Mouse (Mus musculus): ENCODE measurements around the gene Tk2. TPM values are rescaled to one million over a fixed set of nuclear protein-coding genes. Genes with fewer than 3 reads are reported as not detected.
"Not testable (repeated sequence)": the region's sequence is repeated elsewhere in the genome, so short reads cannot be mapped to it uniquely, and the experiment has no call there.

Gene Tk2
- 43.2 and 43.3 TPM in 2 replicates for polyA plus RNA-seq (2015; fragmentation: Nextera tagmentation; extraction: Ambion mirVana)

- H3K9ac ChIP-seq: peak within 1 kb of the TSS; percentile 84
- WGBS: under 1% methylated on average over 28 of the region's 28 CpGs
- ATAC-seq (ENCODE audit: low read depth): peak; percentile 92
- H3K9me3 ChIP-seq: no peaks in the 10 kb centered on the region
- H3K4me1 ChIP-seq (replicated peaks): peaks cover 32% of the 10 kb centered on the region
- H3K4me2 ChIP-seq: peak within 1 kb of the TSS; percentile 92
- peak within 1 kb of the TSS; percentile 78 for H3K4me3 ChIP-seq
- peaks cover 22% of the 10 kb centered on the region for H3K36me3 ChIP-seq
- no peaks in the 10 kb centered on the region for H3K27me3 ChIP-seq
- peak within 1 kb of the TSS; percentile 43 for H3K27ac ChIP-seq (replicated peaks)
Measured at GRCm38 (mm10) chr8:104248276-104248675, at the start of gene Tk2. TSS of gene Tk2 (minus strand) at chr8:104248558.

GRCm38 (mm10) chr8:104294396-104294795, 46.0 kb upstream of the Tk2 start:
- ATAC-seq (ENCODE audit: low read depth): no peak
- no peak overlapping the region for H3K4me3 ChIP-seq
- WGBS: 81% methylated on average over 1 of the region's 1 CpGs
- no peaks in the 10 kb centered on the region for H3K36me3 ChIP-seq
- no peak overlapping the region for H3K4me2 ChIP-seq
- H3K9ac ChIP-seq: no peak overlapping the region
- H3K27me3 ChIP-seq: no peaks in the 10 kb centered on the region
- no peak overlapping the region for H3K27ac ChIP-seq (replicated peaks)
- H3K4me1 ChIP-seq (replicated peaks): no peaks in the 10 kb centered on the region
- no peaks in the 10 kb centered on the region for H3K9me3 ChIP-seq

DNA sequence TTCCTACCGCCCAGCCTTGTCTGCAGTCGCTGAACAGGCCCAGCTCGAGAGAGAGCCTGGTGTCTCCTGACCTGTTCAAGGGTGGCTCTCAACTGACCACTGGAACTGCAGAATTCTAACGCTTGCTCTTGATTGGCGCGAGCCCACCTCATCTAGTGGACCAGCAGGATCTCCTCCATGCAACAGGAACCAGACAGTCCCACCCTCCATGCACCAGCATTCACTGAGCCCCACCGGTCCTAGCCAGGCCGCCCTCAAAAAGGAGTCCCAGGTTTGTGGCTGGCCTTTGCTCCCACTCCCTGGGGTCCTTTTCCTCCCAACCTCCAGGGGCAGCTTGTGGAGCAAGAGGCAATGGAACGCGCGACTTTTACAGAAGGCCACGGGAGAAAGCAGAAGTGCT, 44.7 kb upstream of the Tk2 start, which contains the start of gene Cmtm2a:
TSS of gene Cmtm2a (minus strand) at position 101 of the 400 bp plus-strand sequence.
- not testable (repeated sequence) for H3K9ac ChIP-seq; H3K9me3 ChIP-seq; H3K4me3 ChIP-seq; H3K27ac ChIP-seq (replicated peaks); H3K4me2 ChIP-seq; H3K27me3 ChIP-seq; H3K4me1 ChIP-seq (replicated peaks); ATAC-seq (ENCODE audit: low read depth); H3K36me3 ChIP-seq
- 90% methylated on average over 12 of the region's 12 CpGs for WGBS

GRCm38 (mm10) chr8:104268937-104269440, 20.6 kb upstream of the Tk2 start:
- WGBS: 82% methylated on average over 6 of the region's 6 CpGs
- no peak for ATAC-seq (ENCODE audit: low read depth)
- Histone ChIP-seq H3K9me3 (no peaks in the 10 kb centered on the region), H3K9ac (no peak overlapping the region), H3K4me1 (replicated peaks) (no peaks in the 10 kb centered on the region), H3K27ac (replicated peaks) (no peak overlapping the region), H3K36me3 (peaks cover 9% of the 10 kb centered on the region; the same call in 1 of the 2 replicates), H3K4me3 (no peak overlapping the region), H3K27me3 (no peaks in the 10 kb centered on the region), H3K4me2 (no peak overlapping the region)

DNA sequence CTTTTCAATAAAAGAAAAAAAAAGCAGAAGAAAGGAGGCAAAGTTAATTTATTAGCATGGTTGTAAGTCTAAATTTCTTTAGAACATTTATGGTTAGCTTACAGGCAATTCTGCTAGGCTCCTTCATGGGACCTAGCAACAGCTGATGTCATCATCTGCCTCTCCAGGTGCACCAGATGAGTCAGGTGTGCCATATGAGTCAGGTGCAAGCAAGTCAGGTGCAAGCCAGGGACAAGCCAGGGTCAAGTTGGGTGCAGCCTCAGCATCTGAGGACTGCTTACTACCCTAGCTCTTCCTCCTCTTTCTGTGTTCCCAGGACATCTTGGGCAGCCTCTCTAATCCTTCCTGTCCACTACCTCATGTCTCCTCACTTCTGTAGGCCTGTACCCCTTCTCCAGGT, 20.0 kb upstream of the Tk2 start:
- Histone ChIP-seq H3K9ac (no peak overlapping the region), H3K4me1 (replicated peaks) (no peaks in the 10 kb centered on the region), H3K27ac (replicated peaks) (no peak overlapping the region), H3K36me3 (peaks cover 15% of the 10 kb centered on the region), H3K4me2 (no peak overlapping the region), H3K9me3 (no peaks in the 10 kb centered on the region), H3K4me3 (no peak overlapping the region), H3K27me3 (no peaks in the 10 kb centered on the region)
- no peak for ATAC-seq (ENCODE audit: low read depth)

- not testable (repeated sequence) for H3K9ac ChIP-seq; H3K9me3 ChIP-seq; H3K4me1 ChIP-seq (replicated peaks); ATAC-seq (ENCODE audit: low read depth); H3K27me3 ChIP-seq; H3K27ac ChIP-seq (replicated peaks); H3K4me3 ChIP-seq; H3K4me2 ChIP-seq
- peaks cover 23% of the 10 kb centered on the region for H3K36me3 ChIP-seq
- WGBS: 93% methylated on average over 22 of the region's 22 CpGs
Measured at GRCm38 (mm10) chr8:104264271-104264935, 16.0 kb upstream of the Tk2 start.

DNA sequence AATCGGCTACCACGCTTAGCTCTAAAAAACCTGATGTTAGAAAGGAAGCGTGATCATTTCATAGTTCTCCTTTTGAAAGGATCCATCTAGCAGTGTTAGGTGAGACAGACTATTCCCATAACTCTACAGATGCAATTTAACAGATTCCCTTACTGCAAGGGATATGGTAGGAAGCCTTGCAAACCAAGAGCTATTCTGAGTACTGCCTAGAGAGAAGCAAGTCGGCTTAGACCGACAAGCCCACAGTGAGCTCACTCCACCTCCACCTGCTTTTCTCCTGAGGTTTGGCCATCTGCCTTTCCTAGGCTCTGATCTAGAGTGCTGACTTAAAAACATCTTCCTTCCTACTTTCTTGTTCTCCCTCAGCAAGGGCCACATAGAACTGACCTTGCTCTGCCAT, 13.4 kb upstream of the Tk2 start:
- not testable (repeated sequence) for H3K9ac ChIP-seq; ATAC-seq (ENCODE audit: low read depth); H3K27ac ChIP-seq (replicated peaks); H3K4me2 ChIP-seq; H3K4me3 ChIP-seq; H3K27me3 ChIP-seq; H3K4me1 ChIP-seq (replicated peaks)
- 95% methylated on average over 5 of the region's 5 CpGs for WGBS
- Histone ChIP-seq H3K36me3 (peaks cover 46% of the 10 kb centered on the region), H3K9me3 (peaks cover 12% of the 10 kb centered on the region)

- Histone ChIP-seq H3K4me1 (replicated peaks) (peaks cover 15% of the 10 kb centered on the region), H3K27ac (replicated peaks) (no peak overlapping the region), H3K9ac (no peak overlapping the region), H3K36me3 (peaks cover 10% of the 10 kb centered on the region), H3K4me3 (no peak overlapping the region), H3K27me3 (no peaks in the 10 kb centered on the region), H3K4me2 (no peak overlapping the region), H3K9me3 (0 out of 2 replicates have a peak, but pooled peaks cover 4% of the 10 kb centered on the region)
- no peak for ATAC-seq (ENCODE audit: low read depth)
- WGBS: 91% methylated on average over 3 of the region's 3 CpGs
Measured at GRCm38 (mm10) chr8:104253016-104253415, 4.7 kb upstream of the Tk2 start.

DNA sequence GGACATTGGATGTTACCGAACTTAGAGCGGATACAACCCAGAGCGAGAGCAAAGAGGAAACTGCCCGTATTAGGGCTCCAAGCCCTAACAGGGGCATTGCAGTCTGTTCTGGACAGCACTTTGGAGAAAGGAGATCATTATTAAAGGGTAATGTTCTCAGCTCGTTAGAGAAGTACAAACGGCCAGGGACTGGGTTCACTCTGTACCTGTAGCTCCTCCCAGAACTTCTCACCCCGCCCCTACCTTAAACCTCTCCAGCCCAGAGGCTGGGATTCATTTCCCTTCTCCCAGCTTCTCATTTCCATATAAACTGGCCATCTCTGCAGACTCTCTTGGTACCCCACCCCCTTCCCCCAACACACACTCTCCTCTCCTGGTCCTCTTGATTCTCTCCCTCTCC, 3.1 kb upstream of the Tk2 start:
- Histone ChIP-seq H3K36me3 (no peaks in the 10 kb centered on the region), H3K4me1 (replicated peaks) (peaks cover 30% of the 10 kb centered on the region), H3K9me3 (no peaks in the 10 kb centered on the region), H3K4me3 (peak overlapping the region; percentile 67), H3K4me2 (peak overlapping the region; percentile 78), H3K9ac (peak overlapping the region; percentile 75), H3K27me3 (no peaks in the 10 kb centered on the region), H3K27ac (replicated peaks) (no peak overlapping the region)
- under 1% methylated on average over 7 of the region's 7 CpGs for WGBS
- ATAC-seq (ENCODE audit: low read depth): no peak

GRCm38 (mm10) chr8:104250439-104251367, 2.3 kb upstream of the Tk2 start, which contains the start of gene Cklf:
TSS of gene Cklf (plus strand) at chr8:104250861.
- Histone ChIP-seq H3K27ac (replicated peaks) (peak within 1 kb of the TSS; percentile 76), H3K4me1 (replicated peaks) (peaks cover 32% of the 10 kb centered on the region), H3K27me3 (no peaks in the 10 kb centered on the region), H3K36me3 (peaks cover 3% of the 10 kb centered on the region; the same call in 1 of the 2 replicates), H3K4me2 (peak within 1 kb of the TSS; percentile 78), H3K9ac (peak within 1 kb of the TSS; percentile 75), H3K4me3 (peak within 1 kb of the TSS; percentile 67), H3K9me3 (no peaks in the 10 kb centered on the region)
- WGBS: 4% methylated on average over 41 of the region's 41 CpGs
- ATAC-seq (ENCODE audit: low read depth): peak; percentile 72

DNA sequence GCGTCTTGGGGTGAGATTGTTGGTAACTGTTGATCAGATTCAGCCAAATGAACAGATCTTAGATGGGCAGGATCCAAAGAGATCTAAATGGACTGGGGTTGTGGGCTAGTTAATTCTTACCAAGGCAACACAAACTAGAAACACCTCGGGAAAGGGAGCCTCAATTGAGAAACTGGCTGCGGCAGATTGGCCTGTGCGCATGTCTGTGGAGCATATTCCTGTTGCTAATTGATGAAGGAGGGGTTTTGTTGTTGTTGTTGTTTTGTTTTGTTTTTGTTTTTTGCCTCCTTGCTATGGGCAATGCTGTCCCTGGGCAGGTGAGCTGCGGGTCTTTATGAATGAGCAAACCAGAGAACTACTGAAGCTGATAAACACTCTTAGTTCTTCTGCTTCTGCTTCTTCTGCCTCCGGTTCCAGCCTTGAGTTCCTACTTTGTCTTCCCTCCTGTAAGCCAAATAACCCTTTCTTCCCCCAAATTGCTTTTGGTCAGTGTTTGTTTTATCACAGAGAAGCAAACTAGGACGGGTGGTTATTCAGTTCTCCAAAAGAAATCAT, 1.2 kb upstream of the Tk2 start:
- H3K4me3 ChIP-seq: no peak overlapping the region
- H3K27ac ChIP-seq (replicated peaks): no peak overlapping the region
- H3K4me2 ChIP-seq: no peak overlapping the region
- H3K4me1 ChIP-seq (replicated peaks): peaks cover 32% of the 10 kb centered on the region
- 84% methylated on average over 7 of the region's 7 CpGs for WGBS
- H3K27me3 ChIP-seq: no peaks in the 10 kb centered on the region
- H3K9ac ChIP-seq: no peak overlapping the region
- peaks cover 13% of the 10 kb centered on the region for H3K36me3 ChIP-seq
- no peaks in the 10 kb centered on the region for H3K9me3 ChIP-seq
- ATAC-seq (ENCODE audit: low read depth): no peak

DNA sequence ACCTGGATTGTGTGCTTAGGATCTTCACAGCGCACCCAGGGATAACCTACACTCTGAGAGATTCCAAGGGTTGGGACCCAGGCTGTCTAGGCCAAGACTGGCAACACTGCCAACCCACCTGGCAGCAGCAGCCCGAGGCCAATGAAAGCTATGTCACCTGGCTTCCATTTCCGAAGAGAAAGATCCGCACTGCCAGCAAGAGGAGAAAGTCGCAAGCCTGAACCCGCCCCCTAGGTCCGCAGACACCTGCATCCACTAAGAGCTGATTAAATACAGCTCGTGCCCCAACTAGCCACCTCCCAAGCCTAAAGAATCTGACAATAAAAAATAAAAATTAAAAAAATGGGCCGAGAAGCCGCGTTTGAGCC, 466 bp downstream of the Tk2 start:
- ATAC-seq (ENCODE audit: low read depth): peak; percentile 5; the same call in 1 of the 2 replicates
- peak overlapping the region; percentile 43 for H3K27ac ChIP-seq (replicated peaks)
- WGBS: 5% methylated on average over 11 of the region's 11 CpGs

More for the DNA sequence above, 466 bp downstream of the Tk2 start:
- Histone ChIP-seq H3K9me3 (no peaks in the 10 kb centered on the region), H3K4me1 (replicated peaks) (peaks cover 32% of the 10 kb centered on the region), H3K27me3 (no peaks in the 10 kb centered on the region), H3K4me2 (peak overlapping the region; percentile 92), H3K9ac (peak overlapping the region; percentile 84), H3K36me3 (peaks cover 26% of the 10 kb centered on the region), H3K4me3 (peak overlapping the region; percentile 78)
